Mouse (Mus musculus) ES-E14 (cell line): ENCODE data around the gene Hist1h1d. TPM values are rescaled to one million over a fixed set of nuclear protein-coding genes. Genes with fewer than 3 reads are reported as not detected.

Experiments
- DNase-seq: peaks from one replicate; pipeline ENCODE4 v3.0.0-alpha.2; 2013; ENCODE audit warnings: low read depth, low spot score
- H3K27ac ChIP-seq: 2 replicates; pipeline ENCODE4 v1.5.1; 2012; ENCODE audit warnings: low read depth, mild to moderate bottlenecking, low read length, moderate library complexity, mixed read lengths; ENCODE audit not compliant: poor library complexity, insufficient read depth, severe bottlenecking
- H3K36me3 ChIP-seq: 2 replicates; pipeline ENCODE4 v1.6.1; 2012; ENCODE audit warnings: mild to moderate bottlenecking, low read length, moderate library complexity, mixed read lengths; ENCODE audit not compliant: control insufficient read depth, poor library complexity, insufficient read depth, severe bottlenecking
- H3K4me1 ChIP-seq, 2 experiments: fragments of 150-350 bp in 1 of 2; sonication (generic) in 1 of 2; 2 replicates each; pipeline ENCODE4 v1.6.1; 2012; ENCODE audit warnings: low read length in 2 of 2, mild to moderate bottlenecking in 1 of 2, mixed read lengths in 1 of 2; ENCODE audit not compliant: control insufficient read depth in 2 of 2, insufficient read depth in 2 of 2, poor library complexity in 1 of 2
- H3K4me3 ChIP-seq, 2 experiments: fragments of 150-350 bp in 1 of 2; sonication (generic) in 1 of 2; 2 replicates each; pipeline ENCODE4 v1.5.1; 2012; ENCODE audit warnings: low read length in 2 of 2, low read depth in 1 of 2, mild to moderate bottlenecking in 1 of 2, mixed read lengths in 1 of 2; ENCODE audit not compliant: insufficient read depth in 1 of 2, poor library complexity in 1 of 2, severe bottlenecking in 1 of 2
- H3K9ac ChIP-seq: 2 replicates; pipeline ENCODE4 v1.6.1; 2012; ENCODE audit warnings: low read depth, mild to moderate bottlenecking, low read length, mixed read lengths; ENCODE audit not compliant: poor library complexity, insufficient read depth, severe bottlenecking
- H3K9me3 ChIP-seq: fragments of 150-350 bp; sonication (generic); 2 replicates; pipeline ENCODE4 v1.6.1; 2012; ENCODE audit warnings: low read depth, mild to moderate bottlenecking, low read length; ENCODE audit not compliant: control insufficient read depth, insufficient read depth
- CHD2 ChIP-seq: IDR thresholded peaks from 2 replicates; pipeline ENCODE4 v1.6.1; 2014; ENCODE audit warnings: mild to moderate bottlenecking, low read depth, low read length, inconsistent platforms
- HCFC1 ChIP-seq: IDR thresholded peaks from 2 replicates; pipeline ENCODE4 v1.6.1; 2012; ENCODE audit warnings: low read length, inconsistent platforms, borderline replicate concordance; ENCODE audit not compliant: insufficient read depth
- MAFK ChIP-seq: IDR thresholded peaks from 2 replicates; pipeline ENCODE4 v1.6.1; 2014; ENCODE audit warnings: mild to moderate bottlenecking, low read depth, low read length, inconsistent platforms; ENCODE audit not compliant: insufficient read depth
- ZC3H11A ChIP-seq: IDR thresholded peaks from 2 replicates; pipeline ENCODE4 v1.6.1; 2012; ENCODE audit warnings: low read depth, mild to moderate bottlenecking, inconsistent platforms, low read length, borderline replicate concordance
- ZNF384 ChIP-seq: IDR thresholded peaks from 2 replicates; pipeline ENCODE4 v1.6.1; 2012; ENCODE audit warnings: low read depth, low read length, inconsistent platforms
- in situ Hi-C, 2 experiments: fragments of 600-800 bp; cut with MboI; formaldehyde crosslinking; loops; one replicate each; pipeline ENCODE4 v1.15.1; 2025; ENCODE audit warnings: low sequenced_read_pairs in 2 of 2, inconsistent platforms in 1 of 2; ENCODE audit not compliant: unreplicated experiment in 2 of 2
- total RNA-seq: library from RNA; depleted of rRNA; stranded (reverse); fragments of 300-350 nt; gene quantifications from 2 replicates; pipeline ENCODE4 v1.2.3, GENCODE M21; 2012

Hist1h1d gene
- total RNA-seq, 1 experiment = 97.6 TPM

DNA sequence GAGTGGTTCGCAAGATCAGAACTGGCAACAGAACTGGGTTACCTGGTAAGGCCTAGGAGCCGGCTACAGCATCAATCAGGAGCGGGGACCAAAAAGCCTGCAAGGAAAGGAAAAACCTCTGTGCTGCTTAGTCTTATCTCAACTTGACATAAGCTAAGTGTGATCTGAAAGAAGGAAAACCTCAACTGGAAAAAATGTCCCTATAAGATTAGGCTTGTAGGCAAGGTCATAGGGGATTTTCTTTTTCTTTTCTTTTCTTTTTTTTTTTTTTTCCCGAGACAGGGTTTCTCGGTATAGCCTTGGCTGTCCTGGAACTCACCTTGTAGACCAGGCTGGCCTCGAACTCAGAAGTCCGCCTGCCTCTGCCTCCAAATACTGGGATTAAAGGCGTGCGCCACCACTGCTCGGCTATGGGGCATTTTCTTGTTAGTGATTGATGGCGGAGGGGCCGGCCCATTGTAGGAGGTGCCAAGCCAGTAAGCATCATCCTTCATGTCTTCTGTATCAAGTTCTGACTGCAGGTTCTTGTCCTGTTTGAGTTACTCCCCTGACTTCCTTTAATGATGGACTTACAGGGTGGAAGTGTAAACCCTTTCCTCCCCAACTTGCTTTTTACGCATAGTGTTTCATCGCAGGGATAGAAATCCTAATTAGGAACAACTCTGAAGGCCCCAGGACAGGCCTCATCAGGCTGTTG is 46.1 kb upstream of the Hist1h1d start:
- in situ Hi-C loops = loop anchor here (25.0 kb wide), 1 partner anchor 195 kb away; no protein-coding TSS in a partner anchor
- peak; percentile 79 for DNase-seq
- H3K27ac ChIP-seq = peak overlapping the region; percentile 52; the same call in 1 of the 2 replicates
- peak overlapping the region; percentile 38; the same call in 1 of the 2 replicates for H3K9ac ChIP-seq
- H3K36me3 ChIP-seq = no peaks in the 10 kb centered on the region
- no peaks in the 10 kb centered on the region for H3K9me3 ChIP-seq
- H3K4me1 ChIP-seq = peaks cover 6 to 7% of the 10 kb centered on the region in 2 experiments; a peak in 2 of 4 replicates
- peak; percentile 65; the same call in 1 of the 2 replicates for TF ChIP-seq ZNF384
- TF ChIP-seq MAFK = no peak
- H3K4me3 ChIP-seq = peak overlapping the region; percentile 51 to 69

GRCm38 (mm10) chr13:23510127-23510526 is 42.9 kb upstream of the Hist1h1d start:
- TF ChIP-seq HCFC1 (no peak), CHD2 (no peak), MAFK (no peak), ZNF384 (no peak), ZC3H11A (no peak)
- Histone ChIP-seq H3K4me3 (no peak overlapping the region), H3K27ac (no peak overlapping the region), H3K9me3 (no peaks in the 10 kb centered on the region), H3K4me1 (peaks cover 9 to 11% of the 10 kb centered on the region in 2 experiments; a peak in 2 of 4 replicates), H3K9ac (no peak overlapping the region), H3K36me3 (no peaks in the 10 kb centered on the region)
- in situ Hi-C loops = loop anchor here (25.0 kb wide), 1 partner anchor 198 kb away; no protein-coding TSS in a partner anchor
- DNase-seq = no peak

GRCm38 (mm10) chr13:23513517-23513916 is 39.5 kb upstream of the Hist1h1d start:
- H3K9ac ChIP-seq = no peak overlapping the region
- H3K9me3 ChIP-seq = no peaks in the 10 kb centered on the region
- no peak for DNase-seq
- in situ Hi-C loops = loop anchor here (25.0 kb wide), 1 partner anchor 201 kb away; no protein-coding TSS in a partner anchor
- H3K36me3 ChIP-seq = no peaks in the 10 kb centered on the region
- no peak overlapping the region for H3K27ac ChIP-seq
- H3K4me1 ChIP-seq = peaks cover 5 to 13% of the 10 kb centered on the region in 2 experiments; a peak in 2 of 4 replicates
- TF ChIP-seq ZNF384 (no peak), MAFK (no peak), CHD2 (no peak), ZC3H11A (no peak), HCFC1 (no peak)
- H3K4me3 ChIP-seq = no peak overlapping the region

GRCm38 (mm10) chr13:23515281-23515680 is 37.8 kb upstream of the Hist1h1d start:
- no peaks in the 10 kb centered on the region for H3K36me3 ChIP-seq
- TF ChIP-seq ZC3H11A (no peak), CHD2 (no peak), HCFC1 (no peak), MAFK (no peak), ZNF384 (no peak)
- no peak for DNase-seq
- H3K9me3 ChIP-seq = no peaks in the 10 kb centered on the region
- no peak overlapping the region for H3K4me3 ChIP-seq
- H3K4me1 ChIP-seq = peaks cover 5 to 13% of the 10 kb centered on the region in 2 experiments; a peak in 2 of 4 replicates
- no peak overlapping the region for H3K27ac ChIP-seq
- H3K9ac ChIP-seq = no peak overlapping the region
- in situ Hi-C loops = loop anchor here (5.0 to 25.0 kb wide), 3 partner anchors 83 to 203 kb away; no protein-coding TSS in a partner anchor
